ENCODE assay signal across 9 mouse cellular contexts in genomic region chr17:12415031-12415735, GRCm38 (mm10). TPM values are rescaled to one million over a fixed set of nuclear protein-coding genes. Genes with fewer than 3 reads are reported as not detected.
DNase-seq lines count a peak whose midpoint lies in the region; ATAC-seq and TF ChIP-seq lines count a peak whose summit lies in the region.
"Had no signal": no experiment of that assay in that cellular context is flagged by ENCODE, and none has a peak within 500 bp of the region (broad histone marks: within the 10 kb centered on the region; RNA-seq: fewer than 3 reads in every experiment).

No protein-coding gene starts in this region.

- WGBS in heart, embryonic 10.5 days: 46% methylated on average over 15 of the region's 15 CpGs
- WGBS in heart, embryonic 11.5 days (ENCODE audit: insufficient replicate concordance): 50% methylated on average over 15 of the region's 15 CpGs
- 30% methylated on average over 15 of the region's 15 CpGs for WGBS in liver, adult 2 months

- ATAC-seq in heart, embryonic 11.5 days (replicated peaks; ENCODE audit: insufficient number of reproducible peaks, low FRiP score, low TSS enrichment): no peak

- H3K9me3 ChIP-seq in heart, embryonic 10.5 days: peaks cover 3% of the 10 kb centered on the region; the same call in 1 of the 2 replicates
- no peaks in the 10 kb centered on the region for H3K9me3 ChIP-seq in heart, embryonic 11.5 days (replicated peaks; ENCODE audit: control insufficient read depth, low read length)
- H3K9me3 ChIP-seq: forebrain, embryonic 10.5 days had no signal

- no peak overlapping the region for H3K9ac ChIP-seq in heart, embryonic 11.5 days (ENCODE audit: low read depth, low read length)
- no peak overlapping the region for H3K9ac ChIP-seq in liver, adult 2 months (ENCODE audit: low read depth, low read length)

- no peaks in the 10 kb centered on the region for H3K79me2 ChIP-seq in liver, adult 2 months (ENCODE audit: control insufficient read depth, insufficient read depth, low read length)

- no peaks in the 10 kb centered on the region for H3K36me3 ChIP-seq in heart, embryonic 10.5 days
- no peaks in the 10 kb centered on the region for H3K36me3 ChIP-seq in heart, embryonic 11.5 days (ENCODE audit: control insufficient read depth, insufficient read depth, low read length)
- peaks cover 90% of the 10 kb centered on the region for H3K36me3 ChIP-seq in liver, adult 2 months (ENCODE audit: control insufficient read depth, insufficient read depth, low read length)
- H3K36me3 ChIP-seq: forebrain, embryonic 10.5 days had no signal

- TF ChIP-seq POLR2A in liver, adult 2 months (IDR thresholded peaks at IDR 0.05; ENCODE audit: extremely low read depth, insufficient read depth, low read length): no peak

- H3K4me2 ChIP-seq in heart, embryonic 11.5 days: no peak overlapping the region

- DNase-seq in heart, embryonic 10.5 days (ENCODE audit: low spot score): no peak
- peak; percentile 86 for DNase-seq in adipocyte (ENCODE audit: low spot score)
- DNase-seq in gastrocnemius, postnatal 10 days: peak; percentile 41
- peak; percentile 39 for DNase-seq in liver, adult 2 months (ENCODE audit: extremely low read depth, low read depth, low spot score)
- no peak for DNase-seq in right cerebral cortex, adult 18-20 months
- no peak for DNase-seq in left cerebral cortex, adult 8-10 months (ENCODE audit: low spot score in 2 of 2)
- DNase-seq in Muller cell, postnatal 12 days (ENCODE audit: inconsistent ontology term): no peak

- H3K4me3 ChIP-seq in heart, embryonic 10.5 days: no peak overlapping the region
- H3K4me3 ChIP-seq in heart, embryonic 11.5 days (ENCODE audit: low read depth, low read length): no peak overlapping the region
- no peak overlapping the region for H3K4me3 ChIP-seq in liver, adult 2 months (ENCODE audit: insufficient read depth, low read depth, low read length)
- H3K4me3 ChIP-seq: forebrain, embryonic 10.5 days had no signal

- no peaks in the 10 kb centered on the region for H3K27me3 ChIP-seq in heart, embryonic 10.5 days (ENCODE audit: insufficient read depth, poor library complexity, severe bottlenecking)
- no peaks in the 10 kb centered on the region for H3K27me3 ChIP-seq in heart, embryonic 11.5 days (ENCODE audit: control insufficient read depth, insufficient read depth, low read length)
- H3K27me3 ChIP-seq in liver, adult 2 months (ENCODE audit: control insufficient read depth, insufficient read depth, low read length): no peaks in the 10 kb centered on the region

- no peak for TF ChIP-seq CTCF in liver, adult 2 months (IDR thresholded peaks at IDR 0.05; ENCODE audit: low read depth, low read length)

- H3K4me1 ChIP-seq in heart, embryonic 10.5 days: peaks cover 37% of the 10 kb centered on the region
- H3K4me1 ChIP-seq in heart, embryonic 11.5 days (ENCODE audit: control insufficient read depth, insufficient read depth, low read length): peaks cover 6% of the 10 kb centered on the region; the same call in 1 of the 2 replicates
- H3K4me1 ChIP-seq in liver, adult 2 months (ENCODE audit: control insufficient read depth, insufficient read depth, low read length): peaks cover 4% of the 10 kb centered on the region

- peak overlapping the region; percentile 69; the same call in 1 of the 2 replicates for H3K27ac ChIP-seq in heart, embryonic 10.5 days
- H3K27ac ChIP-seq in heart, embryonic 11.5 days (ENCODE audit: low read depth, low read length): no peak overlapping the region
- peak overlapping the region; percentile 28 for H3K27ac ChIP-seq in liver, adult 2 months (replicated peaks; ENCODE audit: insufficient read depth, low read depth, low read length)
- H3K27ac ChIP-seq: forebrain, embryonic 10.5 days had no signal

RNA-seq across cellular contexts. Expression of gene Plg, which starts 36.8 kb away (rescaled TPM):
- 0.63 and 19.7 TPM in 2 replicates for polyA plus RNA-seq in heart, embryonic 10.5 days (2016; fragmentation: Nextera tagmentation; extraction: Ambion mirVana)
- polyA plus RNA-seq in heart, embryonic 11.5 days (2014; fragmentation: Nextera tagmentation; extraction: Ambion mirVana): 0.23 and 3.0 TPM in 2 replicates
- 1 to 10 TPM in 1 of 2 experiments, under 1 TPM in 1; 0.12 to 1.1 TPM for total RNA-seq in gastrocnemius, postnatal 10 days (2021)
- total RNA-seq in liver, adult 2 months (2014; rRNA removed): 1,031 and 1,068 TPM in 2 replicates
- polyA plus RNA-seq in liver, adult 2 months (2012; rRNA removed): 1,361 and 1,403 TPM in 2 replicates
- under 1 TPM in 3 of 4 experiments, not detected in 1; 0.13 to 0.53 (median 0.16) TPM for total RNA-seq in left cerebral cortex, adult 8-10 months (2022)
- polyA plus RNA-seq: forebrain, embryonic 10.5 days had no signal

Comparison
In these comparisons a context has a peak if more than half of its experiments do, and no peak if none do; other contexts are left out.
1. DNase-seq: peak in adipocyte (single experiment), gastrocnemius, postnatal 10 days (single experiment) and liver, adult 2 months (single experiment); none in heart, embryonic 10.5 days (single experiment), right cerebral cortex, adult 18-20 months (single experiment), left cerebral cortex, adult 8-10 months (0 of 2) and Muller cell, postnatal 12 days (single experiment).
2. RNA of gene Plg, which starts 36.8 kb away (total RNA-seq): 1,031 to 1,068 TPM in liver, adult 2 months; 0.12 to 1.1 TPM in gastrocnemius, postnatal 10 days and 0.13 to 0.53 TPM in left cerebral cortex, adult 8-10 months; every median in the first group is over 100 times any median in the second.